Comparison of ENCODE assay signal across 8 mouse cellular contexts in the genomic region with DNA sequence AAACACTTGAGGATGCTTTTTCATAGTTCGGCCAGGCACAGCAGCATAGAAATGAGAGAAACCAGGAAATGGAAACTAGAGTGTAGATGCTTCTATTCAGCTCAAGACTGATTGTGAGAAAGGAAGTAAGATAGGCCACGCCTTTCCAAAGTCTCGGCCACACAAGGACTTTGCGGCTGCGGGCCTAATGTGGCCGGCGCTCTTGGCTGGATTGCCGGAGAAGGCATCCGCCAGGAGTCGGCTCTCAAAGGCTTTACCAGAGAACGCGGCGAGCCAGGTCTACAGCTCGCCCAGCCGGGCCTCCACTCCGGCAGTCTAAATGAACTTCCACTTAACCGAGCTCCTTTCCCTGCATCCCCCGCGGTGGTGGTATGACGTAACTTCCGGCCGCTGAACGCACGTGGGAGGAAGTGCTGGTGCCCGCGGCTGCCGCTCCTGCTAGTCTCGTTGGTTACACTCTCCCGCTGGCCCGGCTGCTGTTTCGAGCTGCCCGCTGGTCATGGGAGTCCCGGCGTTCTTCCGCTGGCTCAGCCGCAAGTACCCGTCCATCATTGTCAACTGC. TPM values are rescaled to one million over a fixed set of nuclear protein-coding genes. Genes with fewer than 3 reads are reported as not detected.
DNase-seq lines count a peak whose midpoint lies in the region; ATAC-seq lines count a peak whose summit lies in the region.

Xrn2 (plus strand) TSS at position 374 of the 562 bp plus-strand sequence.

- peak; percentile 96 for DNase-seq in NIH3T3 (ENCODE audit: low read depth)
- DNase-seq in cerebellum, postnatal 10 days, result peak; percentile 99
- peak; percentile 94 to 97 for DNase-seq in frontal cortex, postnatal 10 days (ENCODE audit: low spot score in 2 of 2)
- peak; percentile 97 to 98 for DNase-seq in layer of hippocampus, postnatal 14 days (ENCODE audit: low spot score in 2 of 2)
- peak; percentile 96 for DNase-seq in lung, postnatal 14 days
- peak; percentile 91 for DNase-seq in retina, adult 2 months (ENCODE audit: low read depth, low spot score)
- DNase-seq in thymus, postnatal 36 days, result peak; percentile 95

- H3K27ac ChIP-seq in hindbrain, embryonic 12.5 days, result peak within 1 kb of the TSS; percentile 98

- peak within 1 kb of the TSS; percentile 54 for H3K4me2 ChIP-seq in hindbrain, embryonic 12.5 days (replicated peaks)

- no peaks in the 10 kb centered on the region; the same call in 1 of the 2 replicates for H3K9me3 ChIP-seq in hindbrain, embryonic 12.5 days (replicated peaks)

- peak; percentile 98 for ATAC-seq in hindbrain, embryonic 12.5 days (ENCODE audit: low FRiP score)

- WGBS in hindbrain, embryonic 12.5 days, result under 1% methylated on average over 37 of the region's 37 CpGs

- H3K9ac ChIP-seq in hindbrain, embryonic 12.5 days, result peak within 1 kb of the TSS; percentile 86

- H3K27me3 ChIP-seq in hindbrain, embryonic 12.5 days, result no peaks in the 10 kb centered on the region

- no peaks in the 10 kb centered on the region for H3K36me3 ChIP-seq in hindbrain, embryonic 12.5 days

- peak within 1 kb of the TSS; percentile 88 for H3K4me3 ChIP-seq in hindbrain, embryonic 12.5 days

- peaks cover 23% of the 10 kb centered on the region for H3K4me1 ChIP-seq in hindbrain, embryonic 12.5 days

RNA-seq across cellular contexts. Expression of gene Xrn2, which starts in this region (rescaled TPM):
- polyA plus RNA-seq in hindbrain, embryonic 12.5 days (2016; fragmentation: Nextera tagmentation; extraction: Ambion mirVana), result 88.3 and 93.7 TPM in 2 replicates
- 10 to 100 TPM; 51.9 to 52.7 TPM for total RNA-seq in layer of hippocampus, postnatal 14 days (2021)

Comparison
In these comparisons a context has a peak if more than half of its experiments do, and no peak if none do; other contexts are left out.
1. Peak in every context shown above with its lines: DNase-seq, ATAC-seq, H3K4me3 ChIP-seq and H3K27ac ChIP-seq.